Mouse (Mus musculus): Measurements from ENCODE around the gene Fam92b. TPM values are rescaled to one million over a fixed set of nuclear protein-coding genes. Genes with fewer than 3 reads are reported as not detected.

Gene Fam92b
- total RNA-seq, 2 experiments from 2014 or later = not detected

- DNase-seq (ENCODE audit: low spot score in 2 of 2) = no peak
Observed at GRCm38 (mm10) chr8:120116600-120116999, 60.7 kb downstream of the Fam92b start.

Other genes starting within 250 kb of the Fam92b start
- 1 to 10 TPM; 2.2 to 2.9 TPM for gene Crispld2, start 185.0 kb downstream of the Fam92b start, total RNA-seq (2021)
- gene Zdhhc7, start 76.0 kb downstream of the Fam92b start, total RNA-seq (2021) = 10 to 100 TPM; 37.7 to 40.4 TPM
- 10 to 100 TPM; 76.5 to 86.8 TPM for gene 6430548M08Rik, start 63.3 kb downstream of the Fam92b start, total RNA-seq (2021)
- gene Gse1, start 51.0 kb upstream of the Fam92b start, total RNA-seq (2021) = 10 to 100 TPM; 65.0 to 79.3 TPM